Mouse (Mus musculus) cerebellum, postnatal 36 days (tissue): ENCODE results near the gene Asl.

ENCODE experiments used
- DNase-seq, 2 experiments: peaks; one replicate each; pipeline ENCODE4 v3.0.0; 2021 to 2022; ENCODE audit warnings: mixed read lengths in 2 of 2

Gene Asl

DNA sequence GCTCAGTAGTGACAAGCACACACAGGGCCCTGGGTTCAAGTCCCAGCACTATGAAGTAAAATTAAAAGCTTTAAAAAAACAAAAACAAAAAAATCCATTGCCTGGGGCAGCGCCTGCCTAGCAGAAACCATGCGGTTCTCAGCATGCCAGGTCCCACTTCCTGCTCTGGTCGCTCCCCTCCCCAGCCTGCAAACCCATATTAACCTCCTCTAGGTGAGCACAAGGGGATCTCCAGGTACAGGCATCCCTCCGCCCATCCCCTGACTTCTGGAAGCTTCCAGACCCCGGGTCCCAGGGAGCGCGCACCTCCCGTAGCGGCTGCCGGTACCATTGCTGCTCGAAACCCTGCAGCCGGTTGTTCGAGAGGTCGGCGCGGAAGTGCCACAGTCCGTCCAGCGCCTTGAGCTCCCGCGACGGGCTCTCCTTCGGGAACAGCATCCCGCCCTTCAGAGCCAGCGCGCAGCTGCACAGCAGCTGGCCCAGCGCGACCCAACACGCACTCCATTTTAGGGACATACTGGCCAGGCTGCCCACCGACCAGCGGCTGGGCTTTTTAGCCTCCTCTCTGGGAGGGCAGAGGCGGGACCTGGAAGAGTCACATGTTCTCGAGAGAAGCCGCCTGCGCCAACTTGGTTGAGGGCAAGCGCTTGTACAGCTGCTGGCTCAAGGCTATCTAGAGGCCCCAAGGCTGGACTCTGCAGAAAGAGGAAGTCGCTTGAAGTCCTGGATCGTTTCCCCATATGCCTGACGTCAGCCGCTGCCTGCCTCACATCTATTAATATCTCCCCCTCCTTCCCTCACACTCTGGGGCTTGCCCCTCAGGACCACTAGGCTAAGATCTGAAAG lies 26.5 kb downstream of the Asl start, which contains the start of gene Gusb:
TSS of gene Gusb (minus strand) at position 749 of the 846 bp plus-strand sequence.
- peak; percentile 52 to 56 for DNase-seq

DNA sequence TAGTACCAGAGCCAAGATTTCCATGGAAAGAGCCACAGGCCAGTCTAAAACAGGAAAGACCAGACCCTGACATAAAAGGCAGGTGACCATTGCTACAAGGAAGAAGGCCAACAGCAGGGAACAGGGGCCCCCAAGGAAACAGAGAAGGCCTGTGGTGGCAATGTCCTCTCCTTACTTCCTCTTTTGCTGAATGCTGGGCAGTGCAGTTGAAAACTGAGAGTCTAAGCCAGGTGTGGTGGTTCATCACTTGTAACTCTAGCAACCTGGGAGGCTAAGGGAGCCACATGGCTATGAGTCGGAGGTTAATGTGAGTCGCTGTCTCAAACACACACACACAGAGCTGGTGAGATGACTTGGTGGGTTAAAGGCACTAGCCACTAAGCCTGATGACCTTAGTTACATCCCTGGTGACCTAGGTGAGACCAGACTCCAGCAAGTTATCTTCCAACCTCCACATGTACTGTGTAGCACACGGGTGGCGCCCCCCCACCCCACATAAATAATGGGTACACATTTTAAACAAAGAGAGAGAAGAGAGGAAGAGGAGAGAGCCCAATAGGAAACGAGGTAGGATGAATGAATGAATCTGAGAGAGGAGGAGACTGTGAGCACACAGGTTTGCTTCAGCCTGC lies 27.6 kb downstream of the Asl start:
- DNase-seq = no peak

DNA sequence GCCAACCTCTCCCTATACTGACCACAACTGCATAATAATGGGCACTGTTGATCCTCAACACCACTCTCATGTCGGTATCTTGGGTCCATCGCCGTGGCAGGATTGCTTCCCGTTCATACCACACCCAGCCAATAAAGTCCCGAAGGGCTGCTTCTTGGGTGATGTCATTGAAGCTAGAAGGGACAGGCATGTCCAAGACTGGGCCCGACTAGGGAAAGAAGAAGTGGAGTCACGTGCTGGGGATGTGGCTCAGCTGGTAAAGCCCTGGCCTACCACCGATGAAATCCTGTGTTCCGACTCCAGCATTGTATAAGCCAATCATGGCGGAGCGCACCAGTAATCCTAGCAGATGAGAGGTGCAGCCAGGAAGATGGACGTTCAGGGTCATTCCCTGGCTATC lies 28.3 kb downstream of the Asl start:
- no peak for DNase-seq

DNA sequence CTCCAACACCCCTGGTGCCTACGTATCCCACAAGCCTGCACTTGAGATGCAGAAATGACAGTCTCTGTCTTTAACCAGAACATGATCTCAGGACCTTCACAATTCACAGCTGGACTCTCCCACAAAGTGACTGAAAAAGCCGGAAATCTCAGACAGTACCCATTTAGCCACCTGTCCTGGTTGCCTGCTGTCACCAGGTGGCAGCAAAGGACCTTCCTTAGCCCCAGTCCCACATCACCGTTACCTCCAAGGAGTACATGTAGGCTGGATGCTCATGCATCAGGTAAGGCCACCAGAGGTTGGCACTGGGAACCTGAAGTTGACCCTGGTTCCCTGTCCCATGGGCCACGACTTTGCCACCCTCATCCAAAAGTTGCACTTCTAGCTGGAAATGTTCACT lies 29.9 kb downstream of the Asl start:
- peak; percentile 58 to 63 for DNase-seq

DNA sequence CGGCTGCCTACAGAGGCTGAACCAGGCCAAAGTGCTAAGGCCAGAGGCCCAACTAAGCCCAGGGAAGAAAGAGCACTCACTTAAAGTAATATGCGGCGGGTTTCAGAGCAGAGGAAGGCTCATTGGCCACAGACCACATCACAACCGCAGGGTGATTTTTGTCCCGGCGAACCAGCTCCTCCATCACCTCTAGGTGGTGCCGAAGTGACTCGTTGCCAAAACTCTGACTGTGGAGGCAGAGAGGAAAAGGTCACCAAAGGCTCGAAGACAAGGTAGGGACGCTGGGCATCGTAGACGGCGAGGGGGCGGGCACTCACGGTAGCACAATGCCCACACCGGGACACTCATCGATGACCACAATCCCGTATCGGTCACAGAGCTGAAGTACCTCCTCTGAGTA lies 31.3 kb downstream of the Asl start:
- no peak for DNase-seq

DNA sequence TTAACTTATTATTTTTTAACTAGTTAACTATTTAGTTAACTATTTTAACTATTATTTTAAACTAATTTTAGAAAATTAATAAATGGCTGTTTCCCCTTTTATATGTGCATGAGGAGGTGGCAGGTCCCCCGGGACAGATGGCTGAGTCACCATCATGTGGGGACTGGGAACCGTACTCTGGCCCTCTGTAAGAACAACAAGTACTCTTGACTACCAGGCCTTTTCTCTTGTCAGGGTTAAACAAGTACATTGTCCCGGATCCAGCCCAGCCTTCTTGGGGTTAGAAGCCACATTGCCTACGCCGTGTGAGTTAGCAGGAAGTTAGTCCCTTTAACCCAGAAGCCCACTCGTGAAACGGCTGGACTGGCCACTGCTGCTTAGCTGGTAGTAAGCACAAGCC lies 34.1 kb downstream of the Asl start:
- no peak for DNase-seq

DNA sequence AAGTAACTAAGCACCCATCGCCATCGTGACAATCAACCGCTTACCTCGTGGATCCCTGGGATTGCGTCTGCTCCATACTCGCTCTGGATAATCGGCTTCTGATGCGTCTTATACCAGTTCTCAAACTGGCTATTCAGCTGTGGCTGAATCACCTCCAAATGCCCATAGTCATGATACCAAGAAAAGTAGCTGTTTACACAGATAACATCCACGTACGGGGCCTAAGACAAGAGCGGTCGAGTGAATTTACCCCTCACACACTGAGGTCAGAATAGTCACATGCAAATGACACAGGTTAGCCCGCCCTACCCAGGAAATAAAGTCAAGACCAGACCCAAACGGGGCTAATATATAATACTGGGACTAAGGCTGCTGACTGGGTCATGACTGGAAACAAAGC lies 35.7 kb downstream of the Asl start:
- no peak for DNase-seq

DNA sequence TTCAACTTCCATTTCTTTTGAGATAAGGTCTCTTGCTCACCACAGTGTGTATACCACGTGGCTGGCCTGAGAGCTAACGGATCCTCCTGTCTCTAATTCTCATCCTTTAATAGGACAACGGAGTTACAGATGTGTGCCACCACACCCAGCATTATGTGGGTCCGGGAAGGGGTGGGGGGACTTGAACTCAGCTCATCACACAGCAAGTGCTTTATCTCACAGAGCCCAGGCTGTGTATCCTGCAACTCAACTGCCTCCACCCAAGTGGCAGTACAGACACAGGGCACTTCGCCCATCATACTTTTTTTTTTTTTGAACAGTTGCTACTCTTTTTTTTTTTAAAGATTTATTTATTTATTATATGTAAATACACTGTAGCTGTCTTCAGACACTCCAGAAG lies 37.1 kb downstream of the Asl start:
- DNase-seq = no peak

DNA sequence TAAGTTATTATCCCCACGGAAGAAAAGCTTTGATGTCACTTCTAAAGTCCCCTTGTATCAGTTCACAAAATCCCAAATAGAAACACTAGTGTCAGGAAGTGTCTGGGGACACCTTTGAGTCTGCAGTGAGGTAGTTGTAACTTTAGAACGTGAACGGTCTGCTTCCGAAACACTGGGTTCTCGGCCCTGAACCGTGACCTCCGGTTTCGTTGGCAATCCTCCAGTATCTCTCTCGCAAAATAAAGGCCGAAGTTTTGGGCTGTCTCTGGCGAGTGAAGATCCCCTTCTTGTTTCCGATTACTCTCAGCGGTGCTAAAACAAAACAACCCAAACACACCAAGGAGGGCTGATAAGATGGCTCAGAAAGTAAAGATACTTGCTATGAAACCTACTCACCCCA lies 39.7 kb downstream of the Asl start:
- no peak for DNase-seq

DNA sequence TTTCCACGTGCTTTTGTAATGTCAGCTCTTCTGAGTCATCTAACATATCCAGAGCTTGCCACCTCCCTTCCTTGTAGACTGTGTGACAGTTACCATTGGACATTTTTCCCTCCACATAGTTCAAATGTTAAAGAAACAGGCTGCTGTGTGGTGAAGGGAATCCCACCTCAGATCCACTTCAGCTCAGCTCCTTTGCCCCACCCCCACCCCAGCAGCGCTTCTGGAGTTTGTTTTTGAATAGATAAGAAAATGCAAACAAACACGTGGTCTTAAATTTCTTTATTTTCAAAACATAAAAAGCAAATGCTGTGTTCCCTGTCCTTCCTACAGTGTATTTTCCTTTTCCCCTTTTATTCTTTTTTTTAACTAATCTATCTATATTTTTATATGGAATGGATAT lies 48.8 kb downstream of the Asl start:
- no peak for DNase-seq

DNA sequence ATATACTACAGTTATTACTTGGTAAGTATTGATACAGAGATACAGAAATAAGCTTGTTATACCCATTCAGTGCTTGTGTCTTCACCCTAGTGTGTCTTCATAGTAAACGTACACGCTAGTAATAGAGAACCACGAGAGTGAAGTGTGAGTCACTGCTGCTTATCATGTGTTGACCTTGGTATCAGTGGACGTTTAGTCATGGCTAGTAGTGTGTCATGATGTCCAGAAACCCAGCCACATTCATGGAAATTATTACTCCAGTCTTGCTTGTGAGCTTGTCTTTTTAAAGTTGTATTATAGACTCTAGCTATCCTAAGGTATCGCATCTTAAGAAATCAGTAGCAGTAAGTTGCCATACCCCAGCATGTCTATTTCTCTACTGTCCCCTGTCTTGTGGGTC lies 50.4 kb downstream of the Asl start:
- no peak for DNase-seq

DNA sequence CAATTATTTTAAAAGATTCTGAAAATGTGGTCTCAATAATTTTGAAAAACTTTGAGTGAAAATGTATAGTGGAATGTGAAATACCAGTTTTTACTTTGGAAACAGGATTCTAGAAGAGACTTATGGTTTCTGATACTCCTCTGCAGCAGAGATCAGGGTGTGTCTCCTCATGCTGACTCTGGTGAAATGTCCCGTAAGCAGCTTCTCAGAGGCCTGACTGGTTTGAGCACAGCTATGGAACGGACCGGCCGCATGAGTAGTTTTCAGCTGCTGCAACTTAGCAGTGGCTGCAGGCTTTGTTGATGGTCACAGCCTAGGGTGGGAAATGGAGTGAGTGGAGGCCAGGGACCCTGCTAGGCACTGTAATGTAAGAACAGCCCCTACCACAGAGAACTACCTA lies 51.3 kb downstream of the Asl start:
- no peak for DNase-seq

DNA sequence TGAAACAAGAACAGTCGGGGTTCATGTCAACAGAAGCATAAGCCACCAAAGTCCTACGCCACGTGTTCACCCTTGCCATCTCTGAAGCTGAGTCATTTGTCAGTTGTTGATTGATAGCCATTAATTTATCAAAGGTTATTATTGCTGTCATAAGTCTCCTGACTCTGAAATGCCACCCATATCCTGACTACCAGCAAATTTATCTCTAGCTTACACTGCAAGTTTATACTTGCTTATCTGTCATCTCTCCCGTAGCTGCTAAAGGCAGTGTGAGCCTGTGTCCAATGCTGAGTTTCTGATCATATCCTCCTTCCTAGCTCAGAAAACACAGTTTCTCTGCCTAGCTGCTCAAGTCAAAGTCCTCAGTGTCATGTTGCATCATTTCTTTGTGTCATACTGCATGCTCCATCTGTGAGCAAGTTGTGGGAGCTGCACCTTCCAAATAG lies 54.2 kb downstream of the Asl start:
- DNase-seq = no peak

DNA sequence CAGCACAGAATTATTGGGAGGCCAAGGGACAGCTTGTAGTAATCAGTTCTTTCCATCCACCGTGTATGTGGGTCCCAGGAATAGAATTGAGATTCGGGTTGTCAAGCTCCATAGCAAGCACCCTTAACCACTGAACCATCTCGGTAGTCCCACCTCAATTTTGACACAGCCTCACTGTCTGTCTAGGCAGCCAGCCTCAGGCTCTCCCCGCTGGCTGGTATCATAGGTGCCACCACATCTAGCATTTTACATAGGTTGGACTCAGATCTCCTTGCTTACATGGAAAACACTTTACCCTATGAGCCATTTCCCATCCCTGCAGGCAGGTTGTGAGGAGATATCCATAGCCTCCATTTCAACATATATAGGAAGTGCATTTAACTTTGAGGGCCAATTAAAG lies 54.7 kb downstream of the Asl start:
- DNase-seq = no peak

DNA sequence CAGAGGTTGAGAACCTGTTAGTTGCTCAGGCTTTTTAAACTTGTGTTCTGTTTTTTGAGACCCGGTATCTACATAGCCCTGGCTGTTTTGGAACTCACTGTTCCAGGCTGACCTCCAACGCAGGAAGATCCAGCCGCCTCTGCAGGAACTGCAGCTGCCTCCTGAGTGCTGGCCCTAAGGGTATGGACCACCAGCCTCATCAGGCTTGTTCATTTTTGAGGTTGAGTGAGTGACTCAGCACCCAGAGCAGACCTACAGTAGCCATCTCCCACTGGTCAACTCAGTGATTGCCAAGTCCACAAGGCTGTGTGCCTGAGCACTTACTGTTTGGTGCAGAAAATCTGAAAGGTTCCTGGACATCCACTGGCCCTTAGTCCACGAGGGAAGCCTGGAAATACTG lies 57.6 kb downstream of the Asl start:
- no peak for DNase-seq

DNA sequence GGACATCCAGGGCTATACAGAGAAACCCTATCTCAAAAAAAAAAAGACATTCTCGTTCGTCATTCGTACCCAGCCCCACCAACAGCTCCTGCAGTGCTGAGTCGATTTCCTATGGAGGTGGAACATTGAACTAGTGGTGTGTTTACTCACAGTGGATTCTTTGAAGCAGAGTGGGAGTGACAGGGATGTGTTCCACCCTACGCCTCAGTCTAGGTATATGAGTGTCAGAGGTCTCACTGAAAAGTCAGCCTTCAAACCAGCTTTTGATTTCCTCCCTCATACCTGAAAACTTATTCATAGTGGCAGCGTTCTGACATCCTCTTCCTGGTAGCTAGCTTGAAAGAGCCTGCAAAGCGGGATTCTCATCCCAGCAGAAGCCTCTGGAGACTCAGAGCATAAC lies 60.6 kb downstream of the Asl start:
- DNase-seq = no peak

DNA sequence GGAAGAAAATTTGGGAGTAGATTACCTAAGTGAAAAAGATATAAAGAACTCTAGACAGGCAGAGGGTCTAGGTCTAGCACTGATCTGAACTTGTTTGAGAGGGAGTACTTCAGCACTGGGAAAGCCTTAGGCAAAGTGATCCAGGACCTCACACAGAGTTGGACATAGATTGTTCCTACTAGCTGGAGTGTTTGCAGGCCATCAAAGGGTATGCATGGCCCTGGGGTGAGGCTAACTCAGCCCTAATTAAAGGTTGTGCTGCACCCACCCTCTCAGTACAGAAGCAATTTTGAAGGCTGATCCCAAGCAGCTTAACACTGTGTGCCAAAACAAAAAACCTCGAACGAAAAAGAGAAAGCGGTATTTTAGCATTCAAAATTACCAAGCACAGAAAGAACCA lies 62.6 kb downstream of the Asl start:
- no peak for DNase-seq

DNA sequence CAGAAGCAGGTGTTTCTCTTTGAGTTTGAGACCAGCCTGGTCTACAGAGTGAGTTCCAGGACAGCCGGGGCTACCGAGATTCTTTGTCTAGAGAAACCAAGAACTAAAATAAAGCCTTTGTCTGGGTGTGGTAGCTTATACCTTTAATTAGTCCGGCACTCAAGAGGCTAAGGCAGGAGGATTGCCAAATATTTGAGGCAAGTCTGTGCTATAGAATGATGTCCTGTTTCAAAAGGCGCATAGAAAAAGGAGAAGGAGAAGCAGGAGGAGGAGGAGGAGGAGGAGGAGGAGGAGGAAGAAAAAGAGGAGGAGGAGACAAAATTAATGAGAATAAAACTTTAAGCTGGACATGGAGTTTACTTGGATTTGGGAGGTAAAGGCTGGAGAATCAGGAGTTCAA lies 65.8 kb downstream of the Asl start:
- no peak for DNase-seq
